Mouse (Mus musculus) lung, embryonic 16.5 days (tissue): ENCODE results near the gene Hivep1. TPM values are rescaled to one million over a fixed set of nuclear protein-coding genes. Genes with fewer than 3 reads are reported as not detected.

ENCODE experiments used
- ATAC-seq: fragments of 200-750 bp; cut with Nextera tagmentation; 2 replicates; pipeline ENCODE4 v1.8.0; 2017; ENCODE audit warnings: low read depth, mild to moderate bottlenecking, moderate library complexity
- H3K27ac ChIP-seq: fragments of 300-500 bp; sonication (generic); 2 replicates; pipeline ENCODE4 v1.5.1; 2014; ENCODE audit warnings: mild to moderate bottlenecking, control low read depth, low read length
- H3K27me3 ChIP-seq: fragments of 300-500 bp; sonication (generic); 2 replicates; pipeline ENCODE4 v1.6.1; 2014; ENCODE audit warnings: low read depth, low read length, mixed read lengths; ENCODE audit not compliant: control insufficient read depth, insufficient read depth
- H3K36me3 ChIP-seq: fragments of 300-500 bp; sonication (generic); 2 replicates; pipeline ENCODE4 v1.6.1; 2014; ENCODE audit warnings: low read length; ENCODE audit not compliant: control insufficient read depth, insufficient read depth
- H3K4me1 ChIP-seq: fragments of 300-500 bp; sonication (generic); replicated peaks from 2 replicates; pipeline ENCODE4 v1.6.1; 2014; ENCODE audit warnings: low read length, mixed read lengths; ENCODE audit not compliant: control insufficient read depth, insufficient read depth
- H3K4me2 ChIP-seq: fragments of 300-500 bp; sonication (generic); 2 replicates; pipeline ENCODE4 v1.6.1; 2014; ENCODE audit warnings: low read depth, low read length, control low read depth
- H3K4me3 ChIP-seq: fragments of 300-500 bp; sonication (generic); 2 replicates; pipeline ENCODE4 v1.5.1; 2014; ENCODE audit warnings: mild to moderate bottlenecking, low read length, control low read depth
- H3K9ac ChIP-seq: fragments of 300-500 bp; sonication (generic); 2 replicates; pipeline ENCODE4 v1.6.1; 2014; ENCODE audit warnings: low read length, control low read depth
- H3K9me3 ChIP-seq: fragments of 300-500 bp; sonication (generic); 2 replicates; pipeline ENCODE4 v1.6.1; 2016; ENCODE audit warnings: low read length; ENCODE audit not compliant: control insufficient read depth
- WGBS: fragments of 180-500 bp; shearing (Covaris S2); extraction: QIAGEN DNeasy Blood & Tissue Kit; methylation state at CpG from one replicate; pipeline ENCODE4 v1.1.7; 2014; 5-methylcytosine and 5-hydroxymethylcytosine counted together
- polyA plus RNA-seq: library from polyadenylated mRNA; unstranded; fragments of >200 nt; fragmentation: Nextera tagmentation; extraction: Ambion mirVana; gene quantifications from 2 replicates; pipeline ENCODE4 v1.2.1, GENCODE M21; 2015

The Hivep1 gene
- polyA plus RNA-seq, 1 experiment from 2014 or later, result 8.6 TPM

GRCm38 (mm10) chr13:42090751-42091150 lies 38.9 kb downstream of the Hivep1 start:
- Histone ChIP-seq H3K36me3 (no peaks in the 10 kb centered on the region), H3K27me3 (no peaks in the 10 kb centered on the region), H3K4me2 (no peak overlapping the region), H3K9ac (no peak overlapping the region), H3K4me3 (no peak overlapping the region), H3K9me3 (no peaks in the 10 kb centered on the region), H3K27ac (no peak overlapping the region), H3K4me1 (no peaks in the 10 kb centered on the region; the same call in 1 of the 2 replicates)
- ATAC-seq, result no peak
- WGBS, result 79% methylated on average over 5 of the region's 5 CpGs

- H3K27me3 ChIP-seq, result no peaks in the 10 kb centered on the region
- no peak overlapping the region for H3K27ac ChIP-seq
- H3K36me3 ChIP-seq, result no peaks in the 10 kb centered on the region
- ATAC-seq, result no peak
- H3K9me3 ChIP-seq, result no peaks in the 10 kb centered on the region
- no peak overlapping the region for H3K4me3 ChIP-seq
- H3K4me1 ChIP-seq, result no peaks in the 10 kb centered on the region; the same call in 1 of the 2 replicates
- no peak overlapping the region; the same call in 1 of the 2 replicates for H3K9ac ChIP-seq
- WGBS, result 52% methylated on average over 8 of the region's 8 CpGs
- H3K4me2 ChIP-seq, result no peak overlapping the region
These were observed 40.7 kb downstream of the Hivep1 start for GRCm38 (mm10) chr13:42092392-42093139.

DNA sequence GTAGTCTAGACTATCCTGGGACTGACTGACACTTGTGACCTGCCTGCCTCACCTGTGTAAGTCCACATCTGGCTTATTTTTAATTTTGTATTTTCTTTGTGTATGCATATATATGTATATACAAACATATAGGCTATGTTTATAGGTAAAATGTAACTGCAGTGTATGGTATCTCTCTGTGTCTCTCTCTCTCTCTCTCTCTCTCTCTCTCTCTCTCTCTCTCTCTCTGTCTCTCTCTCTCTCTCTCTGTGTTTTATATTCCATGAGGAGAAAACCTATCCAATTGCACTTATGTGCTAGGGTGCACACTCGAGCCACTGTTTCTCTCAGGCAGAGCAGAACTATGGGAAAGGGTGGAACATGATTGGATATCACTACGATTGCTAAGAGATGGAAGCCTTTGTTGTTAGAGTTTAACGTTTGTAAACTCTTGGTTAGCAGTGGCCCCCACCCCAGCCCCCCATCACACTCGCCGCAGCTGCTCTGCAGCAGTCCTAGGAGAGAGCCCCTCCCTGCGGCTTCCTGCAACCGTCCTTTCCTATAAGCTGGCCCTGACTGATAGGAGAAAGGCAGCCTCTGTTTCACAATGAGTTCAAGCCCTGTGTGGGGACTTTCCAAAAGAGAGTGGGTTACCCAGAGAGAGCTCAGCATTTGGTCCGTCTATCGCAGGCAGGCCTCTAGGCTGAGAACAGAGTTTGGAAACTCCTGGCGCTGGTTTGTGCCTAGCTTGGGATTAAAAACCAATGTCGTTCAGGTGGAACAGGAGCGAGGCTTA lies 41.6 kb downstream of the Hivep1 start:
- Histone ChIP-seq H3K27me3 (no peaks in the 10 kb centered on the region), H3K4me3 (no peak overlapping the region), H3K9ac (no peak overlapping the region), H3K9me3 (no peaks in the 10 kb centered on the region), H3K4me2 (no peak overlapping the region), H3K36me3 (no peaks in the 10 kb centered on the region), H3K27ac (no peak overlapping the region), H3K4me1 (no peaks in the 10 kb centered on the region)
- WGBS, result 55% methylated on average over 12 of the region's 12 CpGs
- ATAC-seq, result no peak

DNA sequence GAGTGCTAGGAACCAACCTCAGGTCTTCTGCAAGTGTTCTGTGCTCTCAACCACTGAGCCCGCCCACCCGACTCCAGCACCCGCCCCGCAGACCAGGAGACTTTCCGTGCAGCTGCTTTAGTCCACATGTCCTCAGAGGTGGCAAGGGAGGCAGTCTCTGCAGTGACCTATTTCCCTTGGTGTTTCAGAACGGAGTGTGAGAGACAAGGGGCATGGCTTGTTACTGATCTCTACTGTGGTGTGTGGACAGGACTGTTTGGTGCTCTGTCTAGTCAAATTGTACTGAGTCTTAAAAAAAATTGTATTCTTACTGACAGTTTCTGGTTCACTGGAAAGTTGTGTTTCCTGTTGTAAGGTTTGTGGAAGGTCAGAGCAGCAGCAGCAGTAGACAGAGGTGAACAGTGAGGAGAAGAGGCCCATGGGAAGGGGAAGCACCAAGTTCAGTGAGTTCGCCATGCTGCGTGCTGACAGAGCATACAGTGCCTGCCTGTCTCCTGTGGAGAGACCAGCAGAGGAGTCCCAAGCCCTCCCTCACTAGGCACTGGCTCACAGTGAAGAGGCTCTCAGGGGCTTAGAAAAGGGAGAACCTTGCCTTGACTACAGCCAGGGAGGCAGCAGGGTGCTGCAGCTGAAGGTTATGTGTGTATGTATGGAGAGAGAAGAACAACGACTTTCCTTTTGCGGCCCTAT lies 44.1 kb downstream of the Hivep1 start:
- Histone ChIP-seq H3K27ac (no peak overlapping the region), H3K27me3 (no peaks in the 10 kb centered on the region)

DNA sequence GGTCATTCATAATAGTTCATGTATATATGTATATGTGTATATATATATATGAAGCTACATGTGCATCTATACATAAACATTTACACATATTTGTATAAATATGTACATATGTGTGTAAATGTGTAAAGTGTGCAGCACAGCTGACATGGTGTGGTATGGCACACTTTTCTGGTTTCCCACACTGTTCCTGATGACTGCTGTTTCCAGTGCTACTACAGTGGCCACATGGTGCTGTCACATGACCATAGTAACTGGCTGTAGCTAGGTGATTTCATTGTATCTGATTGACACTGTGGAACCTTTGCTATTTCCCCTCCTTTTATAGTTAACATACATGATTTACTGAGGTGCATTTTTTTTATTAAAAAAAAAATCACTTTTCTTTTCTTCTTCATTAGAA lies 45.3 kb downstream of the Hivep1 start:
- ATAC-seq, result no peak
- H3K9ac ChIP-seq, result no peak overlapping the region
- H3K27ac ChIP-seq, result no peak overlapping the region
- no peak overlapping the region for H3K4me3 ChIP-seq
- H3K36me3 ChIP-seq, result no peaks in the 10 kb centered on the region
- H3K9me3 ChIP-seq, result no peaks in the 10 kb centered on the region
- peaks cover 13% of the 10 kb centered on the region for H3K4me1 ChIP-seq
- no peaks in the 10 kb centered on the region for H3K27me3 ChIP-seq
- H3K4me2 ChIP-seq, result no peak overlapping the region

More for the DNA sequence above, 44.1 kb downstream of the Hivep1 start:
- H3K9ac ChIP-seq, result no peak overlapping the region
- H3K4me1 ChIP-seq, result peaks cover 3% of the 10 kb centered on the region
- ATAC-seq, result peak; percentile 36; the same call in 1 of the 2 replicates
- 56% methylated on average over 10 of the region's 10 CpGs for WGBS
- no peaks in the 10 kb centered on the region for H3K36me3 ChIP-seq
- no peaks in the 10 kb centered on the region for H3K9me3 ChIP-seq
- no peak overlapping the region for H3K4me2 ChIP-seq
- no peak overlapping the region for H3K4me3 ChIP-seq

- H3K27me3 ChIP-seq, result no peaks in the 10 kb centered on the region
- no peak for ATAC-seq
- H3K9ac ChIP-seq, result no peak overlapping the region
- WGBS, result 91% methylated on average over 1 of the region's 1 CpGs
- no peaks in the 10 kb centered on the region for H3K36me3 ChIP-seq
- no peak overlapping the region for H3K4me2 ChIP-seq
- peaks cover 24% of the 10 kb centered on the region for H3K4me1 ChIP-seq
- no peak overlapping the region for H3K4me3 ChIP-seq
- H3K27ac ChIP-seq, result no peak overlapping the region
- no peaks in the 10 kb centered on the region for H3K9me3 ChIP-seq
These were observed 46.7 kb downstream of the Hivep1 start for GRCm38 (mm10) chr13:42098522-42098921.

- Histone ChIP-seq H3K27ac (no peak overlapping the region), H3K9ac (no peak overlapping the region), H3K4me3 (no peak overlapping the region), H3K4me2 (no peak overlapping the region), H3K9me3 (no peaks in the 10 kb centered on the region), H3K27me3 (no peaks in the 10 kb centered on the region), H3K4me1 (peaks cover 25% of the 10 kb centered on the region), H3K36me3 (no peaks in the 10 kb centered on the region)
- WGBS, result 81% methylated on average over 4 of the region's 4 CpGs
- ATAC-seq, result no peak
These were observed 47.7 kb downstream of the Hivep1 start for GRCm38 (mm10) chr13:42099523-42099922.

DNA sequence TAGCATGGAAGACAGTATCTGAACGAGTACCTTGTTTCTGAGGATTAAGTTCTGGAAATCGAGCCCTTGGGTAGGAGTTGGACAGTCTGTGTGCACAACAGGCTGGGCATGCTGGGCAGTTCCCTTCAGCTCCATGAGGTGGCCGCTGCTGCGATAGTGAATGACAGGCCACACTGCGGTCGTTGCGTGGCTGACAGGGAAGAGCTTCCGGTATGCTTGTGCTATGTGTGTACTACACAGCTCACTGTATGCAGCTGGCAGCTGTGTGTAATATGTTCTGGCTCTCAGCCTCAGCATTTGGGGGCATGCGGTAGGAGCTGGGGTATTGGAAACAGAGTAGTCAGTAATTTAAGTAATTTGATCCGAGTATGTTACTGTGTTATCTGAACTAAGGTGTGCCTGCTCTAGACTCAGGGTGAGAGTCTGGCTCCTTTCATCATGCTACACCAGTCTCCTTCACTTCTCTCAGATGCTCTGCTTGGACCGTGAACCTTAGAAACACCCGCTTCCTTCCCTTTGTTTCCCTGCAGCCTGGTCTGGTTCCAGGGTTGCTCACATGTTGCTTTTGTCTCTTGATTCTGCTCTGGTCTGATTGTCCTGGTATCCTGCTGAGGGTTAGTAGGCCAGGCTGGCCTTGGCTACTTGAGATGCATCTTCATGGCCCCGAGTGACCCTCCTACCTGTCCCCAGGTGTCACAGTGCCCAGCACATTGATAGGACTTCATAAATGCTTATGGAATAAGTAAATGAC lies 49.8 kb downstream of the Hivep1 start:
- peak; percentile 83 for ATAC-seq
- Histone ChIP-seq H3K4me1 (peaks cover 25% of the 10 kb centered on the region), H3K9me3 (no peaks in the 10 kb centered on the region), H3K9ac (no peak overlapping the region), H3K27ac (peak overlapping the region; percentile 37), H3K27me3 (no peaks in the 10 kb centered on the region), H3K4me2 (no peak overlapping the region), H3K36me3 (no peaks in the 10 kb centered on the region), H3K4me3 (no peak overlapping the region)
- 31% methylated on average over 13 of the region's 13 CpGs for WGBS
